Mouse (Mus musculus): Measurements from ENCODE around the gene Nbr1.
A peak's percentile ranks its signal among the peaks of the same experiment; 100 is the strongest.
"Not testable (repeated sequence)": the region's sequence is repeated elsewhere in the genome, so short reads cannot be mapped to it uniquely, and the experiment has no call there.

Gene Nbr1

GRCm38 (mm10) chr11:101626995-101627856 lies 75.3 kb downstream of the Nbr1 start, which contains the start of gene Rdm1:
Rdm1 (plus strand) TSS chr11:101627195.
- peak; percentile 89 for DNase-seq (ENCODE audit: low read depth)

DNA sequence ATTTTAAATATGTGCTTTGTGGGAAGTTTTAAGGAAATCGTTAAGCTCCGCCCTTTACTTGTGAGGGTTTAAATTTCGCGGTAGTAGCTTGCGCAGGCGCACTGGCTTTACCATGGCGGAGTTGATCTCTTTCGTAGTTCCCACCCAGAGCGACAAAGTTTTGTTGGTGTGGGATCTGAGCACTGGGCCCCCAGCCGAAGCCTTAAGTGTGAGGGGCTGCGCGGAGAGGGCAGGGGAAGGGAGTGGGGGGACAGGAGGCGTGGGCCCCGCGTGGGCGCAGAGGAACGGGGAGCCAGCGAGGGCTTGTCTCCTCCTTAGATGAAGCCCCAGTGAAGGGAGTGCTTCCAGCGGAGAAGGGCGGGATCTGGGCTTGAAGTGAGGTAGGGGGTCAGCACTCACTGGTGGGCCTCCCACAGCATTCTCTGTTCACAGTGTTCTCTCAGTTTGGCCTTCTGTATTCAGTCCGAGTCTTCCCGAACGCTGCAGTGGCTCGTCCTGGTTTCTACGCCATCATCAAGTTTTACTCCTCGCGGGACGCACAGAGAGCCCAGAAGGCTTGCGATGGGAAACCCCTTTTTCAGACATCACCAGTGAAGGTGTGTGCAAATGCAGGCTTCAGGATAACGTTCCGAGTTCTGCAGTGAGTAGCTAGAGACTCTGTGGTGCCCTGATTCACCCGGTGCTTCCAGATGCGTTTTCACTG lies 76.1 kb downstream of the Nbr1 start:
- DNase-seq (ENCODE audit: low read depth): peak; percentile 94

DNA sequence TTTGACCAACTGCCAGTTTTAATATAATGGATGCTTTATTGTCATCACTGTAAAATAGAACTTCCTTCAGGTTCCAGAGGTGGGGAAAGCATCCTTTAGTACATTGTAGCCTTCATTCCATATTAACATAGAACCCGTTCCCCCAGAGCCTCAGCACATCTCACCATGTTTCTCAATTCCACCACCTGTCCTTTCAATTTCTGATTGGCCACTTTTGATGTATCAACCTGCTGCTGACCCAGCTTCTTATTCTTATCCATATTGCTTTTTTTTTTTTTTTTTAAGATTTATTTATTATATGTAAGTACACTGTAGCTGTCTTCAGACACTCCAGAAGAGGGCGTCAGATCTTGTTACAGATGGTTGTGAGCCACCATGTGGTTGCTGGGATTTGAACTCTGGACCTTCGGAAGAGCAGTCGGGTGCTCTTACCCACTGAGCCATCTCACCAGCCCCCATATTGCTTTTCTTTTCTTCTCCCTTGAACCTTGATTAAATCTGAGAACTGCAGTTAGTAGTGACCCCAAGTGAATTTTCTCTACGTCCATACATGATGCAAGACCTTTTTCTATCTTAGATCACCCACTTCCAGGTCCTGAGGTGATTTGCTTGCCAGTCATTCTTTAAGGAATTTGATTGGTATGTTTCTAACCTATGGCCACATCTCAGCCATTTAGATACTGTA lies 76.9 kb downstream of the Nbr1 start:
- DNase-seq (ENCODE audit: low read depth): not testable (repeated sequence)

All from naive thymus-derived CD4-positive, alpha-beta T cell, adult 2 months (primary cell).